Mouse (Mus musculus): ENCODE data around the gene Endod1.

GRCm38 (mm10) chr9:14376149-14376548, 5.2 kb downstream of the Endod1 start:
- TF ChIP-seq CTCF (conservative IDR thresholded peaks at IDR 0.05; ENCODE audit: low read length) (no peak), NANOG (IDR thresholded peaks at IDR 0.05; ENCODE audit: borderline replicate concordance, low read length) (no peak)
